Mouse (Mus musculus) heart, postnatal 14 days (tissue): ENCODE data around the gene Tex2. TPM values are rescaled to one million over a fixed set of nuclear protein-coding genes. Genes with fewer than 3 reads are reported as not detected.
"Not testable (repeated sequence)": the region's sequence is repeated elsewhere in the genome, so short reads cannot be mapped to it uniquely, and the experiment has no call there.

ENCODE experiments used
- DNase-seq, 2 experiments: peaks; one replicate each; pipeline ENCODE4 v3.0.0; 2021 to 2022
- intact Hi-C: fragments of 180-260 bp; cut with DNase I; formaldehyde crosslinking; loops from one replicate; pipeline ENCODE4 v1.15.1; 2025
- total RNA-seq, 2 experiments: library from RNA; stranded (reverse); gene quantifications; 2 replicates each; pipeline ENCODE4 v1.2.3; 2021

The Tex2 gene
- total RNA-seq, 2 experiments from 2014 or later, result 38.2 to 39.2 TPM

DNA sequence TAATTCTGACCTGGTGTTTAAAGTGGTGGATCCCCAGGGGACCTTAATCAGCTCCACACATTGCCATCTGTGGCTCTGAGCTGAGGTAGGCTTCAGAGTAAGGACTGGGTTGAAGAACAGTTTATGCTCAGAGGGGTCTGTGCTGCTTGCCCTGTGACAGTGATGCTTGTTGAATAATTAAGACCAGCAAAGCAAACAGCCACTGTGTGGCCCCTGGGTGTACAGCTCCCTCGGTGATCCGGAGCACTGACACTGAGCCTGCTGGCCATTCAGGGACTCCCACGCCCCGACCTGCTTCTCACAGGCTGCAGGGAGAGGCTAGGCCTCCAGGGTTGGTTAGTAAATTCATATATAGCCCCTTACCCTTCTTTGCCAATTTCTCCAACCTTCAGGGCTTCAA lies 93.7 kb downstream of the Tex2 start:
- DNase-seq, result no peak
- intact Hi-C loops, result no loop called here

- intact Hi-C loops, result no loop called here
- DNase-seq, result no peak
Measured at GRCm38 (mm10) chr11:106518391-106518790, 94.8 kb downstream of the Tex2 start.

DNA sequence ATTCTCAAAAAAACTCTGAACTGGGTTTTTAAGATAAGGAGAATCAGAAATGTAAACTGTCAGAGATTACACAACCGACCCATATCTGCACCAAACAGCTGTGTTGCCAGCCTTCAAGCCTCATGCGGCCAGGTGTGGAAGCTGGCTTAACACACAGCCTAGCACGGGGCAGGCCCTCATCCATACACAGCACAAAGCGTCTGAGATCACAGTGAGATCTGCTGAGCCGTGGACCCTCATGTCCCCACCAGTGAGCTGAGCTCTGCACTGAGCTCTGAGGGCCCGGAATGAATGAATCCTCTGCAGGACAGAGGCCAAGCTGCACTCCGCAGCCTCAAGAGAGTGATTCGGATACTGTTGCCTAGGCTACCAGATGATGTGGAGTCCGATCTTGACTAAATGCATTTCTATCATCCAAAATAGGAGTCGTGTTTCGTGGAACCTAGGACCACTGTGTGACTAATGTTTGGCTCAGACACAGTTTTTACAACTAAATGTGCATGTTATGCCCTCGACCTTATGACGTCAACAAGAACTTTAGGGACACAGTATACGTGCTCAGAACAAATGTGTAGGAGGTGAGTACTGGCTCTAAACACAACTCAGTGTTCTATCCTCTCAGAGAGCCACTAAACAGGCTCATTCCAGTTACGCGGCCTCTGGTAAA lies 98.0 kb downstream of the Tex2 start:
- no peak for DNase-seq
- intact Hi-C loops, result no loop called here

- intact Hi-C loops, result no loop called here
Measured at GRCm38 (mm10) chr11:106514446-106514845, 98.8 kb downstream of the Tex2 start.

DNA sequence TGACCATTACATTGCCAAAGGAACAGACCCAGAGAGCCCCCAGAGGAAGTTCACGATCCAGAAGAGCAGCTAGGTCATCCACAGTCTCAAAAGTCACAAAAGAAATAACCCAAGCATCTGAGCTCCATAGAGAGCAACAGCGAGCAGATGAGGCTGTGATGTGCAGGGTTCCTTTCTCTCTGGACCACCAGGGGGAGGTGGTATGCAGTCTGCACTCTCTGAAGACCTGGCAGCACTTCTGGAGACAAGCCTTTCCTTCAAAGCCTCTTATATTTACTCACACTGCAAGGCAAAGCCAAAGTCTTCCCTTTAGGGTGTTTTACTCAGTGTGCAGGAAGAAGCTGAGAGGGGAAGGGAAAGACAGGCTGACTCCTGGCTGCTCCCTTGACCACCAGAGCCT lies 100.1 kb downstream of the Tex2 start:
- intact Hi-C loops, result loop anchor here (1.0 kb wide), 1 partner anchor 114 kb away; no protein-coding TSS in a partner anchor
- DNase-seq, result peak; percentile 68 to 79

More at GRCm38 (mm10) chr11:106514446-106514845, 98.8 kb downstream of the Tex2 start:
- DNase-seq, result no peak

DNA sequence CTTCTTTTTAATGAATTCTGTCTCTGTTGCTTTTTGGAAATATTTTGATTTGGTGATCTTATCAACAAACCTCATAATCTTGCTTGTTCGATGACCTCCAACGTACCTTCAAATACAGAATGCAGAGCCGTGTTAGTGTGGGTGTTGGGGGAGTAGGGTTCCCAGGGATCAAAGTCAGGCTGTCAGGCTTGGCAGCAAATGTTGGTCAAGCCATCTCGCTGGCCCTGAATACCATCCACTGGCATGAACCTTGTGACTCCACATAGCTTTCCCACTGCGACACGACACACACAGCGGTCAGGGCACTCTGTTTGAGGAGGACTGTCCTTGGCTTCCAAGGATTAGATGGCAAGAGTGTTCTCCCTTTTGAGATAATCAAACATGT lies 101.2 kb downstream of the Tex2 start:
- intact Hi-C loops, result no loop called here
- DNase-seq, result no peak

GRCm38 (mm10) chr11:106511236-106512005 lies 101.8 kb downstream of the Tex2 start:
- intact Hi-C loops, result no loop called here

DNA sequence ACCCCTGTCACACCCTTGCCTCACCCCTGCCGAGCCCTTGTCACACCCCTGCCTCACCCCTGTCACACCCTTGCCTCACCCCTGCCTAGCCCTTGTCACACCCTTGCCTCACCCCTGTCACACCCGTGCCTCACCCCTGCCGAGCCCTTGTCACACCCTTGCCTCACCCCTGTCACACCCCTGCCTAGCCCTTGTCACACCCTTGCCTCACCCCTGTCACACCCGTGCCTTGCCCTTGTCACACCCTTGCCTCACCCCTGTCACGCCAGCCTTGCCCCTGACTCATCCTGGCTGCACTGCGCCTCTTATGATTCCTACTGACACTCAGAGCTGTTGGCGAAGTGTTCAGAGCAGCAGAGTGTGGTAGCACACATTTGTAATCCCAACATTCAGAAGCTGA lies 105.6 kb downstream of the Tex2 start:
- intact Hi-C loops, result no loop called here

More at GRCm38 (mm10) chr11:106511236-106512005, 101.8 kb downstream of the Tex2 start:
- DNase-seq, result no peak

GRCm38 (mm10) chr11:106506211-106506610 lies 107.0 kb downstream of the Tex2 start:
- DNase-seq, result no peak
- intact Hi-C loops, result no loop called here

More for the DNA sequence above, 105.6 kb downstream of the Tex2 start:
- no peak for DNase-seq

DNA sequence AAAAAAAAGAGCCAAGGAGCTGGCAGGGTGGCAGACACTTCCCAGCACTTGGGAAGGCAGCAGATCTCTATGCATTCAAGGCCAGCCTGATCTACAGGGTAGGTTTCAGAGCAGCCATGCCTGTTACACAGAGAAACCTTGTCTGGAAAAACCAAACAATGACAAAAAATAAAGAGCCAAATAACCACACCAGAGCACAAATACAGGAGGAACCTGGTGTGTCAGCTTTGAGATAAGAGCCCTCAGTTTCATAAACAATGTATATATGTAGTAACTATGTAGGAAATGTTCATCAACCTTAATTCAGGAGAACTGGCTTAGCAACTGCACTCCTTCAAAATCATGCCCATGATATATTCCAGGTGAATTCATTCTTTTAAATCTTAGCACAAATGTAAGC lies 109.1 kb downstream of the Tex2 start:
- intact Hi-C loops, result loop anchor here (5.0 kb wide), 1 partner anchor 243 kb away; no protein-coding TSS in a partner anchor
- no peak for DNase-seq

GRCm38 (mm10) chr11:106503425-106503717 lies 109.9 kb downstream of the Tex2 start:
- intact Hi-C loops, result loop anchor here (5.0 kb wide), 1 partner anchor 244 kb away; no protein-coding TSS in a partner anchor
- DNase-seq, result no peak

GRCm38 (mm10) chr11:106502631-106503424 lies 110.4 kb downstream of the Tex2 start:
- DNase-seq, result no peak
- intact Hi-C loops, result loop anchor here (5.0 kb wide), 1 partner anchor 244 kb away; no protein-coding TSS in a partner anchor

DNA sequence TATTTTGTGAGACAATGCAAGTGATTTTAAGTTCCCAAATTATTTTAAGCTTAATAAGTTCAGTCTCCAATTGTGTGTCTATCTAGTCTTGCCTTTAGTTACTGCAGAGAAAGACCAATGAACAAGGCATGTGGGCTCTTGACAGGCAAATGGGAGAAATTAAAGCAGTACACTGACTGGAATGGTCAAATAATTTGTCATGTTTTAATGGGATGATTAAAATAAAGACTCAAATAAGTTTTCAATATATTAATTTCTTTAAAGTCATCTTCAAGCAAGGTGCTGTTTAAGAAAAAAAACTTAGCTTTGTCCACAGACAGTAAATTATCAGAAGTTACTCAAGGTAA lies 111.1 kb downstream of the Tex2 start:
- intact Hi-C loops, result loop anchor here (5.0 kb wide), 1 partner anchor 245 kb away; no protein-coding TSS in a partner anchor
- DNase-seq, result no peak

GRCm38 (mm10) chr11:106501308-106502158 lies 111.7 kb downstream of the Tex2 start:
- DNase-seq, result peak; percentile 66 to 79
- intact Hi-C loops, result loop anchor here (5.0 kb wide), 1 partner anchor 246 kb away; no protein-coding TSS in a partner anchor

GRCm38 (mm10) chr11:106500393-106501307 lies 112.6 kb downstream of the Tex2 start:
- intact Hi-C loops, result loop anchor here (5.0 kb wide), 1 partner anchor 247 kb away; no protein-coding TSS in a partner anchor
- DNase-seq, result peak; percentile 89 to 92

DNA sequence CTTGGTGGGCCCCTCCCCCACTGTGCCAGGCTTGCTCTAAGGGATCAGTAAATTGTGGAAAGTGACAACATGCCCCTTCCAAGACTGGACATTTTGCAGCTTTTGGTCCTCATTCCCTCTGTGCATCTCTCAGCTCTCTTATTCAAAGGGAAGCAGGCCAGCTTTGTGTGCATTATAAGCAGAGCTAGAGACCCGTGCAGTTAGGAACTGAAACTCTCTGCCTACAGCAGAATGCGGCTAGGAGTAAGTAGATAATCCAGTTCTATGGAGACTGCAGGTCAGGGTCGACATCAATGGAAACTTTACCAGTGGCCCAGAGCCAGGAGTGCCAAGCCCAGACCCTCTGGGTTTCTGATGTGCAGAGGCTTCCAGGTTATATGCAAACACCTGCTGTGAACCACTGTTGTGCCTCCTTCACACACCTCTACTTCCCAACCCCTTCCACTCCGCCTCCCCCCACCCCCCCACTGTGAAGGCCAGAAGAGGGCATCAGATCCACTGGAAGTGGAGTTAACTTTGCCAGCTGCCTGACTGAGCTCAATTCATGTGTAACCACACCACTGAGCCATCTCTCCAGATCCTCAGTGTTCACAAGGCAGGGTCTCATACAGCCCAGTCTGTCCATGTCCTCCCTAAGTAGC lies 114.4 kb downstream of the Tex2 start:
- no peak for DNase-seq
- intact Hi-C loops, result no loop called here

GRCm38 (mm10) chr11:106497926-106498325 lies 115.3 kb downstream of the Tex2 start:
- intact Hi-C loops, result no loop called here
- DNase-seq, result no peak

GRCm38 (mm10) chr11:106497009-106497408 lies 116.2 kb downstream of the Tex2 start:
- intact Hi-C loops, DNase-seq: not testable (repeated sequence)
